Mouse (Mus musculus) midbrain, embryonic 14.5 days (tissue): Measurements from ENCODE around the gene Ppfia3. TPM values are rescaled to one million over a fixed set of nuclear protein-coding genes. Genes with fewer than 3 reads are reported as not detected.

Experiments
- ATAC-seq: fragments of 200-750 bp; cut with Nextera tagmentation; 2 replicates; pipeline ENCODE4 v1.8.0; 2017; ENCODE audit warnings: moderate number of reproducible peaks, moderate library complexity; ENCODE audit not compliant: low FRiP score, low TSS enrichment
- DNase-seq: peaks from one replicate; pipeline ENCODE4 v3.0.0-alpha.2; 2015
- H3K27ac ChIP-seq: fragments of 300-500 bp; sonication (generic); replicated peaks from 2 replicates; pipeline ENCODE4 v1.5.1; 2014; ENCODE audit warnings: mild to moderate bottlenecking, low read depth, low read length, moderate library complexity
- H3K27me3 ChIP-seq: fragments of 300-500 bp; sonication (generic); 2 replicates; pipeline ENCODE4 v1.6.1; 2014; ENCODE audit warnings: low read length, control low read depth, mixed read lengths; ENCODE audit not compliant: control insufficient read depth, insufficient read depth
- H3K36me3 ChIP-seq: fragments of 300-500 bp; sonication (generic); 2 replicates; pipeline ENCODE4 v1.6.1; 2014; ENCODE audit warnings: low read length, control low read depth; ENCODE audit not compliant: control insufficient read depth, insufficient read depth
- H3K4me1 ChIP-seq: fragments of 300-500 bp; sonication (generic); 2 replicates; pipeline ENCODE4 v1.6.1; 2014; ENCODE audit warnings: mild to moderate bottlenecking, antibody characterized with exemption, low read length, control low read depth; ENCODE audit not compliant: control insufficient read depth, insufficient read depth
- H3K4me2 ChIP-seq: fragments of 300-500 bp; sonication (generic); 2 replicates; pipeline ENCODE4 v1.6.1; 2014; ENCODE audit warnings: mild to moderate bottlenecking, low read length, moderate library complexity
- H3K4me3 ChIP-seq: fragments of 300-500 bp; sonication (generic); replicated peaks from 2 replicates; pipeline ENCODE4 v1.5.1; 2014; ENCODE audit warnings: low read depth, low read length
- H3K9ac ChIP-seq: fragments of 300-500 bp; sonication (generic); replicated peaks from 2 replicates; pipeline ENCODE4 v1.6.1; 2014; ENCODE audit warnings: mild to moderate bottlenecking, low read length, moderate library complexity
- H3K9me3 ChIP-seq: fragments of 300-500 bp; sonication (generic); 2 replicates; pipeline ENCODE4 v1.6.1; 2016; ENCODE audit warnings: low read length, control low read depth, mixed read lengths; ENCODE audit not compliant: control insufficient read depth
- WGBS: fragments of 180-500 bp; shearing (Covaris S2); extraction: QIAGEN DNeasy Blood & Tissue Kit; methylation state at CpG from one replicate; pipeline ENCODE4 v1.1.7; 2014; 5-methylcytosine and 5-hydroxymethylcytosine counted together
- polyA plus RNA-seq: library from polyadenylated mRNA; unstranded; fragments of >200 nt; fragmentation: Nextera tagmentation; extraction: Ambion mirVana; gene quantifications from 2 replicates; pipeline ENCODE4 v1.2.1, GENCODE M21; 2014

Ppfia3 gene
- polyA plus RNA-seq, 1 experiment from 2014 or later = 26.9 TPM

GRCm38 (mm10) chr7:45305275-45305674 lies 61.5 kb downstream of the Ppfia3 start:
- Histone ChIP-seq H3K36me3 (no peaks in the 10 kb centered on the region), H3K4me3 (peak overlapping the region; percentile 21; the same call in 1 of the 2 replicates), H3K9me3 (no peaks in the 10 kb centered on the region), H3K4me1 (peaks cover 14% of the 10 kb centered on the region), H3K4me2 (peak overlapping the region; percentile 51), H3K27me3 (no peaks in the 10 kb centered on the region), H3K27ac (no peak overlapping the region), H3K9ac (no peak overlapping the region; the same call in 1 of the 2 replicates)
- DNase-seq (peak; percentile 82), ATAC-seq (peak; percentile 58; the same call in 1 of the 2 replicates)
- under 1% methylated on average over 17 of the region's 17 CpGs for WGBS

- peak; percentile 16; the same call in 1 of the 2 replicates for ATAC-seq
These were observed 62.0 kb downstream of the Ppfia3 start for GRCm38 (mm10) chr7:45304869-45305268.

GRCm38 (mm10) chr7:45302626-45303025 lies 64.2 kb downstream of the Ppfia3 start:
- H3K4me1 ChIP-seq = peaks cover 14% of the 10 kb centered on the region
- H3K9me3 ChIP-seq = no peaks in the 10 kb centered on the region
- H3K36me3 ChIP-seq = no peaks in the 10 kb centered on the region
- WGBS = 70% methylated on average over 8 of the region's 8 CpGs
- DNase-seq (peak; percentile 67), ATAC-seq (no peak)
- H3K9ac ChIP-seq = no peak overlapping the region
- H3K27ac ChIP-seq = no peak overlapping the region
- no peaks in the 10 kb centered on the region for H3K27me3 ChIP-seq
- no peak overlapping the region for H3K4me3 ChIP-seq
- no peak overlapping the region for H3K4me2 ChIP-seq

More at GRCm38 (mm10) chr7:45304869-45305268, 62.0 kb downstream of the Ppfia3 start:
- H3K36me3 ChIP-seq = no peaks in the 10 kb centered on the region
- H3K4me3 ChIP-seq = peak overlapping the region; percentile 21; the same call in 1 of the 2 replicates
- WGBS = 17% methylated on average over 12 of the region's 13 CpGs
- H3K4me2 ChIP-seq = peak overlapping the region; percentile 51
- no peak overlapping the region for H3K27ac ChIP-seq
- no peak overlapping the region; the same call in 1 of the 2 replicates for H3K9ac ChIP-seq
- peaks cover 14% of the 10 kb centered on the region for H3K4me1 ChIP-seq
- H3K9me3 ChIP-seq = no peaks in the 10 kb centered on the region
- DNase-seq = peak; percentile 27
- no peaks in the 10 kb centered on the region for H3K27me3 ChIP-seq

- peak overlapping the region; percentile 32 for H3K4me2 ChIP-seq
- H3K27me3 ChIP-seq = no peaks in the 10 kb centered on the region
- no peak for ATAC-seq
- peaks cover 13% of the 10 kb centered on the region for H3K4me1 ChIP-seq
- no peak overlapping the region for H3K27ac ChIP-seq
- no peaks in the 10 kb centered on the region for H3K36me3 ChIP-seq
- 15% methylated on average over 6 of the region's 6 CpGs for WGBS
- no peaks in the 10 kb centered on the region for H3K9me3 ChIP-seq
- peak; percentile 83 for DNase-seq
- no peak overlapping the region for H3K4me3 ChIP-seq
- H3K9ac ChIP-seq = 0 out of 2 replicates have a peak overlapping the region, but pooled peaks have one; percentile 6
These were observed 66.5 kb downstream of the Ppfia3 start for GRCm38 (mm10) chr7:45300270-45300669.

GRCm38 (mm10) chr7:45299752-45300151 lies 67.1 kb downstream of the Ppfia3 start:
- 14% methylated on average over 5 of the region's 5 CpGs for WGBS
- ATAC-seq = peak; percentile 62; the same call in 1 of the 2 replicates

GRCm38 (mm10) chr7:45297563-45297962 lies 69.3 kb downstream of the Ppfia3 start:
- H3K4me1 ChIP-seq = 0 out of 2 replicates have a peak, but pooled peaks cover 4% of the 10 kb centered on the region
- WGBS = 68% methylated on average over 3 of the region's 3 CpGs
- H3K9ac ChIP-seq = no peak overlapping the region
- H3K27ac ChIP-seq = no peak overlapping the region
- H3K4me2 ChIP-seq = no peak overlapping the region
- no peaks in the 10 kb centered on the region for H3K9me3 ChIP-seq
- H3K27me3 ChIP-seq = no peaks in the 10 kb centered on the region
- ATAC-seq (no peak), DNase-seq (no peak)
- H3K4me3 ChIP-seq = no peak overlapping the region
- H3K36me3 ChIP-seq = no peaks in the 10 kb centered on the region

More at GRCm38 (mm10) chr7:45299752-45300151, 67.1 kb downstream of the Ppfia3 start:
- H3K27me3 ChIP-seq = no peaks in the 10 kb centered on the region
- H3K4me2 ChIP-seq = no peak overlapping the region
- no peak overlapping the region for H3K4me3 ChIP-seq
- no peaks in the 10 kb centered on the region for H3K9me3 ChIP-seq
- DNase-seq = peak; percentile 87
- H3K9ac ChIP-seq = no peak overlapping the region
- H3K36me3 ChIP-seq = no peaks in the 10 kb centered on the region
- no peak overlapping the region for H3K27ac ChIP-seq
- H3K4me1 ChIP-seq = peaks cover 8% of the 10 kb centered on the region; the same call in 1 of the 2 replicates

- Histone ChIP-seq H3K9ac (no peak overlapping the region), H3K4me1 (0 out of 2 replicates have a peak, but pooled peaks cover 4% of the 10 kb centered on the region), H3K27me3 (no peaks in the 10 kb centered on the region), H3K9me3 (no peaks in the 10 kb centered on the region), H3K27ac (no peak overlapping the region), H3K4me3 (no peak overlapping the region), H3K36me3 (no peaks in the 10 kb centered on the region), H3K4me2 (no peak overlapping the region)
- 89% methylated on average over 1 of the region's 1 CpGs for WGBS
- ATAC-seq (no peak), DNase-seq (no peak)
These were observed 70.2 kb downstream of the Ppfia3 start for GRCm38 (mm10) chr7:45296626-45297025.

Other genes starting within 250 kb of the Ppfia3 start
- gene Rps11, start 242.6 kb downstream of the Ppfia3 start, polyA plus RNA-seq = 915 and 960 TPM in 2 replicates
- gene Rpl13a, start 238.3 kb downstream of the Ppfia3 start, polyA plus RNA-seq = 746 and 846 TPM in 2 replicates
- 0.53 TPM in 1 of 2 replicates, not detected in the other for gene Gm45713, start 230.8 kb downstream of the Ppfia3 start, polyA plus RNA-seq
- gene Flt3l, start 230.6 kb downstream of the Ppfia3 start, polyA plus RNA-seq = 0.50 and 1.4 TPM in 2 replicates
- gene Pih1d1, start 212.7 kb downstream of the Ppfia3 start, polyA plus RNA-seq = 92.8 and 96.2 TPM in 2 replicates
- gene Aldh16a1, start 212.4 kb downstream of the Ppfia3 start, polyA plus RNA-seq = 21.2 and 24.1 TPM in 2 replicates
- 0.39 and 0.62 TPM in 2 replicates for gene Slc17a7, start 203.1 kb downstream of the Ppfia3 start, polyA plus RNA-seq
- not detected in 2 replicates for gene Gfy, start 187.4 kb downstream of the Ppfia3 start, polyA plus RNA-seq
- gene Pth2, start 186.0 kb downstream of the Ppfia3 start, polyA plus RNA-seq = 0.68 and 1.4 TPM in 2 replicates
- 0.33 and 0.34 TPM in 2 replicates for gene Ccdc155, start 162.1 kb downstream of the Ppfia3 start, polyA plus RNA-seq
- gene Dkkl1, start 154.9 kb downstream of the Ppfia3 start, polyA plus RNA-seq = 2.4 and 2.7 TPM in 2 replicates
- 38.4 and 59.7 TPM in 2 replicates for gene Tead2, start 151.3 kb downstream of the Ppfia3 start, polyA plus RNA-seq
- gene Cd37, start 127.9 kb downstream of the Ppfia3 start, polyA plus RNA-seq = 0.76 and 1.0 TPM in 2 replicates
- gene Slc6a16, start 125.9 kb downstream of the Ppfia3 start, polyA plus RNA-seq = 0.16 and 0.54 TPM in 2 replicates
- not detected in 2 replicates for gene Slc6a21, start 89.5 kb downstream of the Ppfia3 start, polyA plus RNA-seq
- 8.4 and 9.5 TPM in 2 replicates for gene Trpm4, start 33.2 kb downstream of the Ppfia3 start, polyA plus RNA-seq
- gene Hrc, start 31.7 kb downstream of the Ppfia3 start, polyA plus RNA-seq = not detected in 2 replicates
- 11.6 and 26.5 TPM in 2 replicates for gene Lin7b, start 3.6 kb upstream of the Ppfia3 start, polyA plus RNA-seq
- gene Snrnp70, start 28.7 kb upstream of the Ppfia3 start, polyA plus RNA-seq = 80.6 and 135 TPM in 2 replicates
- gene Kcna7, start 38.6 kb upstream of the Ppfia3 start, polyA plus RNA-seq = not detected in 2 replicates
- gene Ntf5, start 46.7 kb upstream of the Ppfia3 start, polyA plus RNA-seq = not detected in 2 replicates
- gene Lhb, start 53.8 kb upstream of the Ppfia3 start, polyA plus RNA-seq = 0.34 TPM in 1 of 2 replicates, not detected in the other
- gene Gys1, start 67.8 kb upstream of the Ppfia3 start, polyA plus RNA-seq = 15.5 TPM in 2 replicates
- 110 and 114 TPM in 2 replicates for gene Ruvbl2, start 71.1 kb upstream of the Ppfia3 start, polyA plus RNA-seq
- 5,898 and 6,785 TPM in 2 replicates for gene Ftl1, start 92.9 kb upstream of the Ppfia3 start, polyA plus RNA-seq
- 107 and 182 TPM in 2 replicates for gene Bax, start 99.9 kb upstream of the Ppfia3 start, polyA plus RNA-seq
- gene Tulp2, start 114.9 kb upstream of the Ppfia3 start, polyA plus RNA-seq = 0.13 and 0.32 TPM in 2 replicates
- not detected in 2 replicates for gene Gm45808, start 119.8 kb upstream of the Ppfia3 start, polyA plus RNA-seq
- gene Dhdh, start 121.8 kb upstream of the Ppfia3 start, polyA plus RNA-seq = 3.1 and 3.2 TPM in 2 replicates
- gene Nucb1, start 143.4 kb upstream of the Ppfia3 start, polyA plus RNA-seq = 86.5 and 89.5 TPM in 2 replicates
- gene Ppp1r15a, start 159.2 kb upstream of the Ppfia3 start, polyA plus RNA-seq = 9.5 and 10.2 TPM in 2 replicates
- gene Plekha4, start 159.3 kb upstream of the Ppfia3 start, polyA plus RNA-seq = 0.53 and 0.77 TPM in 2 replicates
- gene Hsd17b14, start 187.9 kb upstream of the Ppfia3 start, polyA plus RNA-seq = not detected in 2 replicates
- 14.9 and 16.9 TPM in 2 replicates for gene Bcat2, start 203.1 kb upstream of the Ppfia3 start, polyA plus RNA-seq
- not detected in 2 replicates for gene Fgf21, start 248.5 kb upstream of the Ppfia3 start, polyA plus RNA-seq